Mouse (Mus musculus) E14TG2a.4 (cell line): ENCODE results near the gene Manba.

Experiments used
- CTCF ChIP-seq: conservative IDR thresholded peaks from 2 replicates; pipeline ENCODE4 v1.5.1; 2014; ENCODE audit warnings: low read length
- NANOG ChIP-seq: IDR thresholded peaks from 2 replicates; pipeline ENCODE4 v1.6.1; 2014; ENCODE audit warnings: borderline replicate concordance, low read length, mixed read lengths
- POU5F1 ChIP-seq: IDR thresholded peaks from 2 replicates; pipeline ENCODE4 v1.6.1; 2014; ENCODE audit warnings: low read length, borderline replicate concordance

- TF ChIP-seq CTCF (no peak), NANOG (no peak), POU5F1 (no peak)
Observed at GRCm38 (mm10) chr3:135581606-135582117, 96.3 kb downstream of the Manba start.
